Mouse (Mus musculus): ENCODE results near the gene Setx.

Setx gene

DNA sequence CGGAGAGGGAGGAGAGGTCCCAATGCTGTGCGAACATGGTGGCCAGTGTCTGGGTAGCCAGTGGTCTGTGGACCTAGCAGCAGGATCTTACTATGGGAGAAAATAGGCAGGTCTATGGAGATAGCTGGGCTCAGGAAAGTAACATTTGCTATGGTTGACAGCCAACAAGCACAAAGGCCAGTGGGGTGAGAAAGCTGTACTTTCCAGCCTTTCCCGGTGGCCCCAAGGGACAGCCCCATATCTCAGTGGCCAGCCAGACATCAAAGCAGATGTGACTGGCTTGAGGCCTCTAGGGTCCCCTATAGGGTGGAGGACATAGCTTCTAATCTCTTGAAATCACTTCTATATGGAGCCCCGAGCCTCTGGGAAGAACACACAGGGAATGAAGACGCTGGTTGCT, 93.1 kb downstream of the Setx start:
- no peak for DNase-seq (ENCODE audit: low spot score in 2 of 2)

DNA sequence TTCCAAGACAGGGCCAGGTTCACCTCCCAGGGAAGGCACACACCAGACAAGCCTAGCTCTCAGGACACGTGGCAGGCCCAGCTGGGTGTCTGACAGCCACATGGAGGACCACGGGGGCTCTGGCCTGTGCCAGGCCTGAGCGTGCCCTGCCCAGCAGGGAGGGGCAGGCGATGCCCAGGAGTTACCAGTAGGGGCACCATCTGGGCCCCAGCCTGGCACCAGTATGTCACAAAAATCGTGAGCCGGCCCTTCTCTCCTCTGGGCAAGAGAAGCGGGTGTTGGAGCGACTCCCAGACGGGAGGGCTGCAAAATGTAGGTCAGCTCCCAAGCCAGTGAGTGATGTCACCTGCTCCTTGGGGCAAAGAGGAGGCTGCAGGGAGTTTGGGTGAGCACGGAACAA, 93.9 kb downstream of the Setx start:
- peak; percentile 34 to 48 for DNase-seq (ENCODE audit: low spot score in 2 of 2)

DNA sequence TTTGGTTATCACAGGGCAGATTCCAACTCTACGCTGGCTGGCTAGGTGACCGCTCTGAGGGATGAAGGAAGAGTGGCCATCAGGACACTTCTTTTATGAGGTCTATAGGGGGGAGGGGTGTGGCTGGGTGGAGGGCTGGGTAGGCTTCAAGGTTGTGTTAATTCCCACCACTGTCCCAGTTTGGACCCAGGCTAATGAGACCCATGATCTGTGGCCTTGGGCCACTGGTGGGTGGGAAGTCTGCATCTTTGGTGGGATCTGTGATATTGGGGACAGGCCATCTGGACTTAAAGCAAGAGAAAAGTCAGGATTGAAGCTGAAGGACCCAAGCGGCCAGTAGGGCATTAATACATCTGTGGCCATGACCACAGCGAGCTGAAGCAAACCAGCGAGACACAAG, 94.8 kb downstream of the Setx start:
- no peak for DNase-seq (ENCODE audit: low spot score in 2 of 2)

DNA sequence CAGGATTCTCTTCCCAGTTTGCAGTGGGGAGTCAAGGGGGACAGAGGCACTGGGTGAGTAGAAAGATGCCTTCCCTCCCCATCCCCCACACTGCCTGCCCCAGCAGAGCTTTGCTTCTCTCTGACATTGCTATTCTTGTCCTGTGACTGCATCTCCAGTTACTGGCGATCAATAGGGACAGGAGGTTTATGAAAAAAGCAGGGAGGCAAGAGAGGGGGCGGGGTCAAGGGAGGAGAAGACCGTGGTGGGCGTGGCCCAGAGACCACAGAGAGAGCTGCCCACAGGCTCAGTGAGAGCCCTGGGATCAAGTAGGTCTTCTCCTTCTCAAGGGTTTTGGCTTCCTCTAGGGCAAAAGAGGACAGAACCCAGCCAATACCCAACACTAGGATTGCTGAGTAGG, 98.3 kb downstream of the Setx start:
- no peak for DNase-seq (ENCODE audit: low spot score in 2 of 2)

DNA sequence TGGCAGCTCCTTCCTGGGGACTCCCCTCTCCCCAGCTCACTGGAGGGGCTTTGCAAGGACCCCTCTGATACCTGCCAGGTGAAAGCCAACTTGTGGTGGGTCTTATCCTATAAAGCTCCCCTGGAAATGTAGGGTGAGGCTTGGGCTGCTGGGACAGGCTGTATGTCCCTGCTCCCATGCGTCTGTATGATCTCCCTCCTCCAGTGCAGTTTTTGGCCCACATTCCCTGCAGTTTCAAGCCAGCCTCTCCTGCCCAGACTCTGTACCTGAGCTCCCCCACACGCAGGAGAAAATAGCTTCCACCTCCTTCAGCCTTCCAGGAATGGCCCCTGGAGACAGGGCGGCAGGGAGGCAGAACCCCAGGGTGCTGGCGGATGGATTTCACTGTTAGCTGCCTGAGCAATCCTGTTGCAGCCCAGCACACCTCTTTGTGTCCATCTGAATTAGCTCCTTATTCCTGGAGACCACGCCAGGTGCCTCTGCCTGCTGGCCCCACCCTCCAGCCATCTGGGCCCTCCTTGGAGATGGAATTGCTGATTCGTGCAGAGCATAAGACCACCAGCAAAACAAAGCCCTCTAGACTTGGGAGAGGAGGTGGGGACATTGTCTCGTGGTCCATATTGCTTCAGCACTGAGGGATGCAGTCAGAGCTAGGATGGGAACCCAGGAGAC, 99.7 kb downstream of the Setx start:
- no peak for DNase-seq (ENCODE audit: low spot score in 2 of 2)

DNA sequence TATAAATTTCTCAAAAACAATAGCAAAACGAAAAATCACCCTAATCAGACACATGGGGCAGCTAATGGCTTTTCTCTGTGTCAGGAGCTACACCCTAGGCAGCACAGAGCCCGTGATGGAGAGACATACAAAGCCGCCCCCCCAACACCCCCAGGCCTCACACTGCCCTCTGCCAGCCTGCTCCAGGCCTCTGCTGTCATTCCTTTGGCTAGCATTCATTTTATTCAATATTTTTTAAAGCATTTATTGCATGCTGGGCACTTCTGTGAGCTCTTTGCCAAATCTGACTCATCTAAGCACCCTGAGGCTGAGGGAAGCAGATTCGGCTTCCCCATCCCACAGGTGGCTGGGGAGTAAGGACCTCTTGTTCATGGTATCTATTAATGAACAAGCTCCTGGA, 102.7 kb downstream of the Setx start:
- DNase-seq (ENCODE audit: low spot score in 2 of 2) = no peak

DNA sequence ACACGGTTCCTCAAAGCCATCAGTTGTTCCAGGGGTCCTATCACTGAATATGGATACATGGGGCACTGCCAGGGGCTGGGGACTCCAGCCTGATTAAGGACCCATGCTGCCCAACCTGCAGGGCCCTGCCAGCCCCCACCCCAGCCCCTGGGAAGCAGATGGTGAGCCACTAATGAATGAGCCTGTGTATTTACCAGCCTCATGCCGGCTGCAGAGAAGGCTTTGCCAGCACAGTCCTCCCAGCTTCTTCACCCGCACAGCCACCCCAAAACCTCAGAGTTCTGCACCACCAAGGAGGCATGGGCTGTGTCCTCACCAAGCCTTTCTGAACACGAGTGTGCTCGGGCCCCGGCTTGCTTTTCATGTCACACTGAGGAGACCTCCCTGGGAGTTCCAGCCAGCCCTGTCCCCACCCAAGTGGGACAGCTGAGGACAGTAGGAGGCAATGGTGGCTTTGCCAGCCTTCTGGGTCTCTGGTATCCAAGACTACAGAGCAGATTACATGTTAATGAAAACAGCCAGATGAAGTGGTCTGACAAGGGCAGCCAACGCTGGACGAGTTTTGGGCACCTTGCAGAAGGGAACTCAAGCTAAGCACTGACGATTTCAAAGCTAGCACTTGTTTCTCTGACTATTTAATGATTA, 106.3 kb downstream of the Setx start:
- no peak for DNase-seq (ENCODE audit: low spot score in 2 of 2)

Measured in frontal cortex, postnatal 25 days (tissue).